14 mouse cellular contexts compared by ENCODE assay signal in genomic region chr6:127853241-127853640, GRCm38 (mm10). TPM values are rescaled to one million over a fixed set of nuclear protein-coding genes. Genes with fewer than 3 reads are reported as not detected.
A peak's percentile ranks its signal among the peaks of the same experiment; 100 is the strongest.
DNase-seq lines count a peak whose midpoint lies in the region; ATAC-seq lines count a peak whose summit lies in the region.
"Had no signal": no experiment of that assay in that cellular context is flagged by ENCODE, and none has a peak within 500 bp of the region (broad histone marks: within the 10 kb centered on the region; RNA-seq: fewer than 3 reads in every experiment).

No protein-coding gene starts in this region.

- no peak overlapping the region for H3K4me2 ChIP-seq in midbrain, embryonic 15.5 days
- H3K4me2 ChIP-seq: hindbrain, embryonic 12.5 days had no signal

- H3K27ac ChIP-seq in heart, embryonic 10.5 days = 0 out of 2 replicates have a peak overlapping the region, but pooled peaks have one; percentile 8
- H3K27ac ChIP-seq in midbrain, embryonic 15.5 days = no peak overlapping the region
- H3K27ac ChIP-seq: hindbrain, embryonic 12.5 days had no signal

- WGBS in heart, embryonic 10.5 days = 91% methylated on average over 7 of the region's 7 CpGs
- 92% methylated on average over 7 of the region's 7 CpGs for WGBS in midbrain, embryonic 15.5 days

- no peaks in the 10 kb centered on the region for H3K36me3 ChIP-seq in heart, embryonic 10.5 days
- H3K36me3 ChIP-seq in megakaryocyte, embryonic 14.5 days (replicated peaks; ENCODE audit: low read length) = no peaks in the 10 kb centered on the region
- H3K36me3 ChIP-seq in midbrain, embryonic 15.5 days (replicated peaks) = no peaks in the 10 kb centered on the region
- H3K36me3 ChIP-seq: hindbrain, embryonic 12.5 days; midbrain, embryonic 13.5 days had no signal

- no peak for ATAC-seq in megakaryocyte, adult 5-6 weeks (ENCODE audit: poor library complexity, severe bottlenecking)
- ATAC-seq in erythroblast, adult 5-6 weeks (replicated peaks; ENCODE audit: low FRiP score, poor library complexity, severe bottlenecking) = no peak
- ATAC-seq in midbrain, embryonic 15.5 days (replicated peaks) = no peak

- no peak overlapping the region for H3K9ac ChIP-seq in midbrain, embryonic 15.5 days
- H3K9ac ChIP-seq: hindbrain, embryonic 12.5 days; midbrain, embryonic 13.5 days had no signal

- peaks cover 13% of the 10 kb centered on the region; the same call in 1 of the 2 replicates for H3K4me1 ChIP-seq in heart, embryonic 10.5 days
- H3K4me1 ChIP-seq in megakaryocyte, embryonic 14.5 days = peaks cover 43% of the 10 kb centered on the region
- H3K4me1 ChIP-seq in midbrain, embryonic 15.5 days = peaks cover 21% of the 10 kb centered on the region

- H3K4me3 ChIP-seq in heart, embryonic 10.5 days = no peak overlapping the region
- H3K4me3 ChIP-seq in megakaryocyte, embryonic 14.5 days (replicated peaks) = peak overlapping the region; percentile 77
- no peak overlapping the region for H3K4me3 ChIP-seq in midbrain, embryonic 15.5 days
- H3K4me3 ChIP-seq: hindbrain, embryonic 12.5 days; midbrain, embryonic 13.5 days had no signal

- H3K27me3 ChIP-seq in heart, embryonic 10.5 days (ENCODE audit: insufficient read depth, poor library complexity, severe bottlenecking) = no peaks in the 10 kb centered on the region
- H3K27me3 ChIP-seq in megakaryocyte, embryonic 14.5 days (replicated peaks) = peaks cover 38% of the 10 kb centered on the region
- H3K27me3 ChIP-seq in midbrain, embryonic 15.5 days (replicated peaks) = no peaks in the 10 kb centered on the region
- H3K27me3 ChIP-seq: hindbrain, embryonic 12.5 days; midbrain, embryonic 13.5 days had no signal

- no peak for DNase-seq in heart, embryonic 10.5 days (ENCODE audit: low spot score)
- no peak for DNase-seq in heart, adult 11 months
- DNase-seq in lung, adult 18-20 months = peak; percentile 76 to 82
- peak; percentile 17 to 70 for DNase-seq in lung, postnatal 4 days
- DNase-seq: cerebellum, adult 11-12 months; kidney, adult 9 months had no signal

- H3K9me3 ChIP-seq in heart, embryonic 10.5 days = no peaks in the 10 kb centered on the region
- no peaks in the 10 kb centered on the region for H3K9me3 ChIP-seq in megakaryocyte, embryonic 14.5 days
- H3K9me3 ChIP-seq in midbrain, embryonic 15.5 days = no peaks in the 10 kb centered on the region
- H3K9me3 ChIP-seq: hindbrain, embryonic 12.5 days; midbrain, embryonic 13.5 days had no signal

RNA-seq across cellular contexts. Expression of gene Tspan11, which starts 34.1 kb away (rescaled TPM):
- 1.4 and 1.8 TPM in 2 replicates for polyA plus RNA-seq in heart, embryonic 10.5 days (2016; fragmentation: Nextera tagmentation; extraction: Ambion mirVana)
- not detected in 2 replicates for polyA plus RNA-seq in megakaryocyte, embryonic 14.5 days (2012; ENCODE audit: insufficient read depth, low replicate concordance)
- not detected in 2 replicates for total RNA-seq in megakaryocyte, adult 5-6 weeks (2015)
- not detected in 2 replicates for total RNA-seq in megakaryocyte, adult 5-6 weeks (2017)
- total RNA-seq in erythroblast, adult 5-6 weeks (2015; ENCODE audit: low replicate concordance) = not detected in 2 replicates
- total RNA-seq in erythroblast, adult 5-6 weeks (2017; ENCODE audit: low replicate concordance) = 2.9 TPM in 1 of 2 replicates, not detected in the other
- polyA plus RNA-seq in midbrain, embryonic 15.5 days (2015; fragmentation: Nextera tagmentation; extraction: Ambion mirVana) = 4.8 and 6.9 TPM in 2 replicates
- total RNA-seq: common myeloid progenitor, adult 5-6 weeks; granulocyte monocyte progenitor cell, adult 5-6 weeks had no signal

Comparison
In these comparisons a context has a peak if more than half of its experiments do, and no peak if none do; other contexts are left out.
1. DNase-seq: peak in lung, adult 18-20 months (2 of 2) and lung, postnatal 4 days (2 of 2); none in heart, embryonic 10.5 days (single experiment) and heart, adult 11 months (single experiment).